Mouse (Mus musculus) hindbrain, embryonic 15.5 days (tissue): Measurements from ENCODE around the gene Snrnp25. TPM values are rescaled to one million over a fixed set of nuclear protein-coding genes. Genes with fewer than 3 reads are reported as not detected.
A peak's percentile ranks its signal among the peaks of the same experiment; 100 is the strongest.
"Not testable (repeated sequence)": the region's sequence is repeated elsewhere in the genome, so short reads cannot be mapped to it uniquely, and the experiment has no call there.

ENCODE experiments used
- ATAC-seq: fragments of 200-750 bp; cut with Nextera tagmentation; 2 replicates; pipeline ENCODE4 v1.8.0; 2017; ENCODE audit warnings: low read depth, moderate number of reproducible peaks, moderate TSS enrichment; ENCODE audit not compliant: low FRiP score
- H3K27ac ChIP-seq: fragments of 300-500 bp; sonication (generic); replicated peaks from 2 replicates; pipeline ENCODE4 v1.5.1; 2015; ENCODE audit warnings: mild to moderate bottlenecking, inconsistent platforms
- H3K27me3 ChIP-seq: fragments of 300-500 bp; sonication (generic); 2 replicates; pipeline ENCODE4 v1.6.1; 2015; ENCODE audit warnings: control low read depth, inconsistent platforms
- H3K36me3 ChIP-seq: fragments of 300-500 bp; sonication (generic); 2 replicates; pipeline ENCODE4 v1.6.1; 2015; ENCODE audit warnings: control low read depth, inconsistent platforms
- H3K4me1 ChIP-seq: fragments of 300-500 bp; sonication (generic); replicated peaks from 2 replicates; pipeline ENCODE4 v1.6.1; 2015; ENCODE audit warnings: control low read depth, inconsistent platforms
- H3K4me2 ChIP-seq: fragments of 300-500 bp; sonication (generic); 2 replicates; pipeline ENCODE4 v1.6.1; 2015; ENCODE audit warnings: moderate library complexity, mild to moderate bottlenecking, inconsistent platforms
- H3K4me3 ChIP-seq: fragments of 300-500 bp; sonication (generic); 2 replicates; pipeline ENCODE4 v1.5.1; 2015; ENCODE audit warnings: mild to moderate bottlenecking, inconsistent platforms
- H3K9ac ChIP-seq: fragments of 300-500 bp; sonication (generic); 2 replicates; pipeline ENCODE4 v1.6.1; 2015; ENCODE audit warnings: inconsistent platforms
- H3K9me3 ChIP-seq: fragments of 300-500 bp; sonication (generic); 2 replicates; pipeline ENCODE4 v1.6.1; 2016; ENCODE audit warnings: control low read depth, inconsistent platforms
- WGBS: fragments of 180-500 bp; shearing (Covaris S2); methylation state at CpG from one replicate; pipeline ENCODE4 v1.1.7; 2015; 5-methylcytosine and 5-hydroxymethylcytosine counted together
- polyA plus RNA-seq: library from polyadenylated mRNA; unstranded; fragments of >200 nt; fragmentation: Nextera tagmentation; extraction: Ambion mirVana; gene quantifications from 2 replicates; pipeline ENCODE4 v1.2.1, GENCODE M21; 2015

Snrnp25 gene
- polyA plus RNA-seq, 1 experiment from 2014 or later = 50.4 TPM

DNA sequence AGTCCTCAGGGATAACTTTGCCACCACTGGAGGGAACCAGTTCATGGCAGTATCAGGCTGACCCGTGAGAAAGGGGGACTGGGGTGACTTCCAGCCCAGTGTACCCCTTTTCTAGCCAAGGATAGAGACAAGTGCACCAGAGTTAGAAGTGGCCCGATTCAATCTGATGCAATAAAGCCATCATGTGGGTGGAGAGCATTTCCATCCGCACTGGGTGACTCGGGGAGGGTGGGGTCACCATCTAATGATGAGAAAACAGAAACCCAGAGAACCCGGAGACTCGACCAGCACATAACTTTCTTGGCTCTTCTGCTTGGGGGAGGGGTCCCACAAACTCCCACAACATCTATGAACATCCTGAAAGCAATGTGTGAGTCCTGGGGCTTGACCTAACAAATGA is 8.5 kb upstream of the Snrnp25 start:
- Histone ChIP-seq H3K27ac (no peak overlapping the region), H3K9ac (no peak overlapping the region), H3K9me3 (no peaks in the 10 kb centered on the region), H3K4me1 (no peaks in the 10 kb centered on the region), H3K4me2 (no peak overlapping the region), H3K27me3 (no peaks in the 10 kb centered on the region), H3K36me3 (no peaks in the 10 kb centered on the region), H3K4me3 (no peak overlapping the region)
- WGBS = 87% methylated on average over 6 of the region's 6 CpGs
- no peak for ATAC-seq

DNA sequence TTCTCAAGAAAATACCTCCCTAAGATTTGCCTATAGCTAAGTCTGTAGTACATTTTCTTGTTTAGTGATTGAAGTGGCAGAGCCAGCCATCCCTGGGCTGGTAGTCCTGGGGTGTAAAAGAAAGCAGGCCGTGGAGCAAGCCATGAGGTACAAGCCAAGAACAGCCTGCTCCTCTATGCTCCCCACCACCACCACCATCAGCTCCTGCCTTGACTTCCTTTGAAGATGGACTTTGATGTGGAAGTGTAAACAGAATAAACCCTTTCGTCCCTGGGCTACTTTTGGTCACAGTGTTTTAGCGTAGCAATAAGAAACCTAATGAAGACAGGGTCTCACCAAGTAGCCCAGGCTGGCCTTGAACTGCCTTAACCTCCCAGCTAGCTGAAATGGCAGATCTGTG is 7.4 kb upstream of the Snrnp25 start:
- H3K4me1 ChIP-seq = no peaks in the 10 kb centered on the region
- no peak for ATAC-seq
- H3K4me3 ChIP-seq = no peak overlapping the region
- H3K27me3 ChIP-seq = no peaks in the 10 kb centered on the region
- WGBS = 56% methylated on average over 3 of the region's 3 CpGs
- no peaks in the 10 kb centered on the region for H3K9me3 ChIP-seq
- H3K4me2 ChIP-seq = no peak overlapping the region
- H3K9ac ChIP-seq = no peak overlapping the region
- H3K27ac ChIP-seq = no peak overlapping the region
- H3K36me3 ChIP-seq = no peaks in the 10 kb centered on the region

- Histone ChIP-seq H3K9me3 (no peaks in the 10 kb centered on the region), H3K27me3 (peaks cover 2% of the 10 kb centered on the region; the same call in 1 of the 2 replicates), H3K4me2 (no peak overlapping the region), H3K36me3 (no peaks in the 10 kb centered on the region), H3K9ac (no peak overlapping the region), H3K27ac (no peak overlapping the region), H3K4me3 (no peak overlapping the region), H3K4me1 (no peaks in the 10 kb centered on the region)
- no peak for ATAC-seq
- WGBS = 74% methylated on average over 14 of the region's 14 CpGs
Measured at GRCm38 (mm10) chr11:32198256-32198955, 6.8 kb upstream of the Snrnp25 start.

DNA sequence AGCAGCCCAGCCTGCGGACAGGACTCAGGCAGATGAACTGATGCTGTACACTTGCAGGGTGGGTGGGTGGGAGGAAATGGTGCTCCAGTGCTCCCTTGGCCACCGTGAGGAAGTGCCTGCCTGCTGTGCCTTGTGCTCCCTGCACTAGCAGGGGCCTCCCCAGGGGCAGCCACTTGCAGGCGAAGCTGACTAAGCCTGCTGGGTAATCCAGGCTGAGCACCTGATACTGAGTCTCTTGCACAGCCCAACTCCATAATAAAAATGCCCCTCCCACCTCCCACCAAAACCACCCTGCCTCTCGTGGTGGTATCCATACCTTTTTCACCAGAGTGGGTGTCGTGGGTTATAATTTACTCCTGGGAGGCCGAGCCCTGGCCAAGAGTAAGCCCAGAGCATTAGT is 6.0 kb upstream of the Snrnp25 start:
- no peak for ATAC-seq
- no peaks in the 10 kb centered on the region for H3K9me3 ChIP-seq
- no peak overlapping the region for H3K9ac ChIP-seq
- H3K36me3 ChIP-seq = no peaks in the 10 kb centered on the region
- H3K4me3 ChIP-seq = no peak overlapping the region
- WGBS = 57% methylated on average over 6 of the region's 6 CpGs
- no peak overlapping the region for H3K27ac ChIP-seq
- H3K27me3 ChIP-seq = peaks cover 4% of the 10 kb centered on the region; the same call in 1 of the 2 replicates
- H3K4me2 ChIP-seq = no peak overlapping the region
- H3K4me1 ChIP-seq = no peaks in the 10 kb centered on the region

DNA sequence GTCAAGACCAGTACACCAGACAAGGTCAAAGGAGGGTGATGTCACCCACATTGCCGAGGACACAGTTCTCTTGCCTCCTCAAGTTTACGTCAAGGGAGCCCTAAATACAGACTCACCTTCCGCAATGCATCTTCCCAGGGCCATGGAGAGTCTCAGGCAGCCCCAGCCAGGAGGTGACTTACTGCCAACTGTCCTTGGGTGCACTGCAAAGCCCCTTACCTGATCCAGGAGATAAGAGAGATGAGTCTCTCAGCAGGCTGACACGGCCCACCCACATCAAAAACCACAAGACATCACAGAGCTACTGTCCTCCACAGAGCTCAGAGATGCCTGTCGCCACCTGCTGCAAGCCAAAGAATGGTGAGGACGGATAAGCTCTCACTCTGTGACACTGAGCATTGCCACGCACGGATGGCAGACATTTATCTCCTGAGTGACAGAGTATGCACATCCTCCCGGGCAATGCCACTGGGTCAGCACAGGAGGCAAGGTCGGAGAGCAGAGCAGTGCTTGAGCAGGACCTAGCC is 5.1 kb upstream of the Snrnp25 start, which contains the start of gene Il9r:
TSS of gene Il9r (minus strand) at position 205 of the 527 bp plus-strand sequence.
- no peaks in the 10 kb centered on the region for H3K9me3 ChIP-seq
- no peak within 1 kb of the TSS for H3K4me2 ChIP-seq
- H3K27me3 ChIP-seq = peaks cover 4% of the 10 kb centered on the region; the same call in 1 of the 2 replicates
- no peaks in the 10 kb centered on the region for H3K36me3 ChIP-seq
- ATAC-seq = no peak
- no peak within 1 kb of the TSS for H3K4me3 ChIP-seq
- H3K4me1 ChIP-seq = peaks cover 5% of the 10 kb centered on the region; the same call in 1 of the 2 replicates
- no peak within 1 kb of the TSS for H3K27ac ChIP-seq
- 76% methylated on average over 10 of the region's 10 CpGs for WGBS
- no peak within 1 kb of the TSS for H3K9ac ChIP-seq

DNA sequence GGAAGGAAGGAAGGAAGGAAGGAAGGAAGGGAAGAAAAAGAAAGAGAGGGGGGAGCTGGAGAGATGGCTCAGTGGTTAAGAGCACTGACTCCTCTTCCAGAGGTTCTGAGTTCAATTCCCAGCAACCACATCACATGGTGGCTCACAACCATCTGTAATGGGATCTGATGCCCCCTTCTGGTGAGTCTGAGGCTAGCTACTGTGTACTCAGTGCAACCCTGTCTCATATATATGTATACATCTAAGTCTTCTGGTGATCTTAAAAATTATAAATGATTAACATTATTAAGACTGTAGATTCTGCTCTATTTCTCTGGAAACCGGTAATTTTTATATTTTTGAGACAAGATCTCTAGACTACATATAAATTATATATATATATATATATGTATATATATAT is 4.2 kb upstream of the Snrnp25 start:
- H3K9me3 ChIP-seq, H3K4me2 ChIP-seq, H3K27ac ChIP-seq, H3K36me3 ChIP-seq, H3K4me3 ChIP-seq, H3K27me3 ChIP-seq, H3K9ac ChIP-seq, ATAC-seq: not testable (repeated sequence)
- H3K4me1 ChIP-seq = peaks cover 11% of the 10 kb centered on the region
- 69% methylated on average over 1 of the region's 1 CpGs for WGBS

DNA sequence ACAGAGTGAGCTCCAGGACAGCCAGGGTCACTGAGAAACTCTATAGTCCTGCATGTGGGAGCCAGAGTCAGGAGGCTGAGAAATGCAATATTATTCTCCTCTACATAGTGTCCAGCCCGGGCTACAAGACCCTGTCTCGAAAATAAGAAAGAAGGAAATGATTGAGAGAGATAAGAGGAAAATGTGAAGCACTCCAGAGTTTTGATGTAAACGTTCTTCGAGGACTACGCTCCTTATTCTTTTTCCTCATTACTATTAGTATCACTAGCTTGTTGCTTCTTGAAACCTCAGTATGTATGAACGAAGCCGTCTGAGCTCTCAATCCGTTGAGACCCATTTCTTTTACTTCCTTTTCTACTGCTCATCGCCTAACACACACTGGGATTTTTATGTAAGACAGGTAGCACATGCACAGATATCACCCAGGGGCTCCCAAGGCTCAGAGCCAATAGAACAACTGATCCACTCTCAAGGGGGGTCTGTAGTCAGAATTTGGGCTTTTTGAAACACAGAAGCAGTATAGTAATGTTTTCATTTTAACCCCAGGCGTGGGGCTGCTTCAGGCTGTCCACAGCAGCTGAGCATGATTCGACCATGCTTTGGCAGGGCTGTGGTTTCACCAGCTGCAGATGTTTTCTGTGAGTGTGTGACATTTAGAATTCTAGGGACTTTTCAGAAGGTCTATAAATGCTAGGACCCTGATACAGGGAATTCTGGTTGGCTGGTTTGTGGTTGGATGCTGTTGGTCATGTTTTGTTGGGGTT is 3.1 kb upstream of the Snrnp25 start:
- 84% methylated on average over 11 of the region's 11 CpGs for WGBS
- Histone ChIP-seq H3K4me2 (no peak overlapping the region), H3K9ac (no peak overlapping the region), H3K4me1 (peaks cover 16% of the 10 kb centered on the region), H3K27me3 (peaks cover 4% of the 10 kb centered on the region; the same call in 1 of the 2 replicates), H3K4me3 (no peak overlapping the region), H3K27ac (no peak overlapping the region), H3K36me3 (no peaks in the 10 kb centered on the region), H3K9me3 (no peaks in the 10 kb centered on the region)
- ATAC-seq = no peak

- Histone ChIP-seq H3K9me3 (no peaks in the 10 kb centered on the region), H3K27ac (no peak overlapping the region), H3K4me1 (peaks cover 8% of the 10 kb centered on the region), H3K4me2 (no peak overlapping the region), H3K9ac (no peak overlapping the region), H3K36me3 (peaks cover 6% of the 10 kb centered on the region; the same call in 1 of the 2 replicates), H3K27me3 (no peaks in the 10 kb centered on the region), H3K4me3 (no peak overlapping the region)
- 93% methylated on average over 9 of the region's 9 CpGs for WGBS
- ATAC-seq = no peak
Measured at GRCm38 (mm10) chr11:32210623-32211022, 5.4 kb downstream of the Snrnp25 start.

DNA sequence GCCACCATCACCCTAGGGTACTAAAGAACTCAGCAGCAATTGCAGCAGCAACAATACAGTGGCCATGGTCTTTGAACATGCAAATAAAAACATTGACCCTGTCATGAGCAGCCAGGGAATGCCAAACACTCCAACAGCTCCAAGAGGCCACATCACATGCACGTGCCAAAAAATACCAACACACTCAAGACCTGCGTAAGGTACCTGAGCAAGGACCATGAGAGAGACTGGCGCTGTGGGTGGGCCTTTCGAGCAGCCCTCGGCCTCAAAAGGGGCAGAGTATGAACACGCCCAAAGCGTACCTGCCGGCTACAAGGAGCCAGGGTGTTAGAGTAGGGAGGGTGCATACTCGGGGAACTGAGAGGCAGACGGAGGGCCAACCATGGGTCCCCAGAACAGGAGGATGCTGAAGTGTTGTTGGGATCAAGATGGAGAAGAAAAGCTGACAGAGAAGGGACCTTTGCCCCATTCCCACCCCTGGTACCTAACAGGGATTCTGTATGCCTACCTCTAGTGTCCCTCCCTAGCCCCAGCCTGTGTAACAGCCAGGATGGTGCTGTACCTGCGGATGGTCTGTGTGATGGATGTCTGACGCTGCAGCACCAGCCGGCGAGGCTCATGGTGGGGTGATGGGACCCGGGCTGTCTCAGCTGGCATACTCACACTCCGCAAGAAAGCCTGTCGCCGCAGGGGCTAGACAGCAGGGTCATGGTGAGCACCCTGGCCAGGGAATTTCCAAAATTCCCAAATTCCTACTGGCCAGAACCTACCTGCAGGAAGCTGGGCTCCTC is 10.4 kb downstream of the Snrnp25 start:
- H3K9ac ChIP-seq = no peak overlapping the region
- H3K27me3 ChIP-seq = no peaks in the 10 kb centered on the region
- H3K9me3 ChIP-seq = no peaks in the 10 kb centered on the region
- no peak overlapping the region for H3K4me2 ChIP-seq
- H3K36me3 ChIP-seq = no peaks in the 10 kb centered on the region
- no peak for ATAC-seq
- no peak overlapping the region for H3K27ac ChIP-seq
- no peak overlapping the region for H3K4me3 ChIP-seq
- whole genome bisulfite sequencing = 95% methylated on average over 18 of the region's 18 CpGs
- peaks cover 19% of the 10 kb centered on the region for H3K4me1 ChIP-seq

GRCm38 (mm10) chr11:32216851-32217250 is 11.6 kb downstream of the Snrnp25 start:
- Histone ChIP-seq H3K4me3 (no peak overlapping the region), H3K36me3 (no peaks in the 10 kb centered on the region), H3K9ac (no peak overlapping the region), H3K27me3 (no peaks in the 10 kb centered on the region; the same call in 1 of the 2 replicates), H3K27ac (no peak overlapping the region), H3K4me2 (no peak overlapping the region), H3K4me1 (peaks cover 30% of the 10 kb centered on the region), H3K9me3 (no peaks in the 10 kb centered on the region)
- 23% methylated on average over 8 of the region's 8 CpGs for WGBS
- ATAC-seq = peak; percentile 32; the same call in 1 of the 2 replicates

GRCm38 (mm10) chr11:32218501-32219050 is 13.4 kb downstream of the Snrnp25 start:
- WGBS = 57% methylated on average over 6 of the region's 6 CpGs
- Histone ChIP-seq H3K9me3 (no peaks in the 10 kb centered on the region), H3K4me3 (no peak overlapping the region), H3K4me2 (peak overlapping the region; percentile 7; the same call in 1 of the 2 replicates), H3K4me1 (peaks cover 41% of the 10 kb centered on the region), H3K36me3 (no peaks in the 10 kb centered on the region), H3K27ac (no peak overlapping the region), H3K9ac (no peak overlapping the region), H3K27me3 (peaks cover 10% of the 10 kb centered on the region)
- ATAC-seq = no peak
